Mouse (Mus musculus) midbrain, postnatal 0 days (tissue): ENCODE results near the gene Pcca. TPM values are rescaled to one million over a fixed set of nuclear protein-coding genes. Genes with fewer than 3 reads are reported as not detected.
A peak's percentile ranks its signal among the peaks of the same experiment; 100 is the strongest.

ENCODE experiments used
- ATAC-seq: fragments of 200-750 bp; cut with Nextera tagmentation; 2 replicates; pipeline ENCODE4 v1.8.0; 2017; ENCODE audit warnings: moderate number of reproducible peaks, mild to moderate bottlenecking, moderate TSS enrichment, moderate library complexity; ENCODE audit not compliant: low FRiP score
- DNase-seq: peaks from one replicate; pipeline ENCODE4 v3.0.0-alpha.2; 2015; ENCODE audit warnings: low spot score
- H3K27ac ChIP-seq: fragments of 300-500 bp; sonication (generic); 2 replicates; pipeline ENCODE4 v1.5.1; 2014; ENCODE audit warnings: low read depth, mild to moderate bottlenecking, low read length, mixed read lengths
- H3K27me3 ChIP-seq: fragments of 300-500 bp; sonication (generic); 2 replicates; pipeline ENCODE4 v1.6.1; 2014; ENCODE audit warnings: low read length, control low read depth, mixed read lengths; ENCODE audit not compliant: insufficient read depth
- H3K36me3 ChIP-seq: fragments of 300-500 bp; sonication (generic); 2 replicates; pipeline ENCODE4 v1.6.1; 2014; ENCODE audit warnings: low read length, control low read depth, mixed read lengths; ENCODE audit not compliant: insufficient read depth
- H3K4me1 ChIP-seq: fragments of 300-500 bp; sonication (generic); 2 replicates; pipeline ENCODE4 v1.6.1; 2014; ENCODE audit warnings: mild to moderate bottlenecking, control low read depth, antibody characterized with exemption, low read length, mixed read lengths; ENCODE audit not compliant: insufficient read depth
- H3K4me2 ChIP-seq: fragments of 300-500 bp; sonication (generic); 2 replicates; pipeline ENCODE4 v1.6.1; 2014; ENCODE audit warnings: low read depth, mild to moderate bottlenecking, low read length, mixed read lengths; ENCODE audit not compliant: poor library complexity, severe bottlenecking
- H3K4me3 ChIP-seq: fragments of 300-500 bp; sonication (generic); 2 replicates; pipeline ENCODE4 v1.5.1; 2014; ENCODE audit warnings: low read depth, mild to moderate bottlenecking, low read length, moderate library complexity
- H3K9ac ChIP-seq: fragments of 300-500 bp; sonication (generic); replicated peaks from 2 replicates; pipeline ENCODE4 v1.6.1; 2014; ENCODE audit warnings: mild to moderate bottlenecking, low read length, moderate library complexity, mixed read lengths; ENCODE audit not compliant: poor library complexity, severe bottlenecking
- H3K9me3 ChIP-seq: fragments of 300-500 bp; sonication (generic); 2 replicates; pipeline ENCODE4 v1.6.1; 2016; ENCODE audit warnings: low read length, control low read depth
- CTCF ChIP-seq: IDR thresholded peaks from 2 replicates; pipeline ENCODE4 v1.5.1; 2016; ENCODE audit warnings: antibody characterized with exemption, mild to moderate bottlenecking
- WGBS: fragments of 180-500 bp; shearing (Covaris S2); extraction: QIAGEN DNeasy Blood & Tissue Kit; methylation state at CpG from one replicate; pipeline ENCODE4 v1.1.7; 2014; 5-methylcytosine and 5-hydroxymethylcytosine counted together
- polyA plus RNA-seq: library from polyadenylated mRNA; unstranded; fragments of >200 nt; fragmentation: Nextera tagmentation; extraction: Ambion mirVana; gene quantifications from 2 replicates; pipeline ENCODE4 v1.2.1, GENCODE M21; 2015
- total RNA-seq: library from RNA; depleted of rRNA; stranded (reverse); fragments of >200 nt; gene quantifications from 2 replicates; pipeline ENCODE4 v1.2.3, GENCODE M21; 2014

Pcca gene
- total and polyA plus RNA-seq, 2 experiments from 2014 or later: 16.7 to 27.2 TPM

DNA sequence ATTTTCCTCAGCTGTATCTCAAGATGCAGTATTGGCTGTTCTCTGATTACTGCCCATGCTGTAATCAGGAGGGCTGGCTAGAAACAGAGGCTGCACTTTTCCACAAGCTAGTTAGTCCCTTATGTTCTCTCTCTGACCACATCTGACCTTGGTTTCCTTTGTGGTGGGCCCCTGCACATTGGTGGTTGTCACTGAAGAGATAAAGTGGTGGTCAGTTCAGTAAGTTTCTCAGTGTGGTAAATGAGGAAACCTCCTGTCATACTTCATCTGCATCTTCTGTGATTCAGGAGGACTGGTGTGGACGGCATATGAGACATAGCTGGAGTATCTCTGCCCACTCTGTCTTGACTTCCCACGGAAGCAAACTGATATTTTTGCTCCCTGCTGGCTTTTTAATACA is 254.1 kb downstream of the Pcca start:
- Histone ChIP-seq H3K27ac (no peak overlapping the region), H3K9me3 (no peaks in the 10 kb centered on the region), H3K9ac (no peak overlapping the region), H3K27me3 (no peaks in the 10 kb centered on the region), H3K4me1 (no peaks in the 10 kb centered on the region), H3K4me2 (no peak overlapping the region), H3K36me3 (no peaks in the 10 kb centered on the region), H3K4me3 (no peak overlapping the region)
- 83% methylated on average over 2 of the region's 2 CpGs for WGBS
- DNase-seq: no peak
- TF ChIP-seq CTCF: no peak
- ATAC-seq: no peak

DNA sequence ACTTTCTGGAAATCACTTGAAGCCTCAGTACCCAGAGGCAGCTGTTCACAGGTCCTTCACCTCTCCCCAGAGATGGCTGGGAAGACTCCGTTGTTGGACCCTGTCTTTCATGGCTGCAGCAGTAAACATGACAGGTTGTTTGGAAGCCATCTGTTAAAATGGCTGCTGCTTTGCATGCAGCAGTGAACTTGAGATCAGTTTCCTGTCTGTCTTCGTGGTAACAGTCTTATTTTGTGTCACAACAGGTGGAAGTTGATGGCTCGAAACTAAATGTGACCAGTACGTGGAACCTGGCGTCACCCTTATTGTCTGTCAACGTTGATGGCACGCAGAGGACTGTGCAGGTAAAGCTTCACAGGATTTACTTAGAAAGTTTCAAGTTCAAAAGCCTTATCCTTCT is 256.0 kb downstream of the Pcca start:
- Histone ChIP-seq H3K36me3 (no peaks in the 10 kb centered on the region), H3K27me3 (no peaks in the 10 kb centered on the region), H3K4me2 (no peak overlapping the region), H3K4me3 (no peak overlapping the region), H3K4me1 (no peaks in the 10 kb centered on the region), H3K9ac (no peak overlapping the region), H3K9me3 (no peaks in the 10 kb centered on the region), H3K27ac (no peak overlapping the region)
- DNase-seq (peak; percentile 24), ATAC-seq (no peak)
- no peak for TF ChIP-seq CTCF
- 82% methylated on average over 7 of the region's 7 CpGs for WGBS

DNA sequence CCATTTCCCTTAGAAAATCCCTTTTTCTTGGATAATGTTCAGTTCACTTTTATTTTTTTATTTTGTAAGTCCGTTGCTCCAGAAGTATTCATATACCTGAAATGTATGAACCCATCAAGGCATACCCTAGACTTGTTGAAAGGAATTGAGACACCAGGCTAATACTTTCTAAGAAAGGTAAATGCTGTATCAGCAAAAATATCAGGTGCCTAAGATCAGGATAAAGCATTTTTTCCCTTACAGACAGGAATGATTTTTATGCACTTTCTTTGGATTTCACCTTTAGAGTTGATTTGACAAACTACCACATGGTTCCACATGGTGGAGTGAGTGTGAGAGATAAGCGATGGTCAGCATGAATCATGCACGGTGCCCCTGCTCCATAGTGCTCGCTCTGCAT is 259.2 kb downstream of the Pcca start:
- no peaks in the 10 kb centered on the region for H3K4me1 ChIP-seq
- no peak overlapping the region for H3K4me2 ChIP-seq
- no peak for ATAC-seq
- no peak for TF ChIP-seq CTCF
- H3K27me3 ChIP-seq: no peaks in the 10 kb centered on the region
- 90% methylated on average over 4 of the region's 4 CpGs for WGBS
- H3K9ac ChIP-seq: no peak overlapping the region
- H3K36me3 ChIP-seq: no peaks in the 10 kb centered on the region
- H3K27ac ChIP-seq: no peak overlapping the region
- DNase-seq: no peak
- no peak overlapping the region for H3K4me3 ChIP-seq
- H3K9me3 ChIP-seq: no peaks in the 10 kb centered on the region

DNA sequence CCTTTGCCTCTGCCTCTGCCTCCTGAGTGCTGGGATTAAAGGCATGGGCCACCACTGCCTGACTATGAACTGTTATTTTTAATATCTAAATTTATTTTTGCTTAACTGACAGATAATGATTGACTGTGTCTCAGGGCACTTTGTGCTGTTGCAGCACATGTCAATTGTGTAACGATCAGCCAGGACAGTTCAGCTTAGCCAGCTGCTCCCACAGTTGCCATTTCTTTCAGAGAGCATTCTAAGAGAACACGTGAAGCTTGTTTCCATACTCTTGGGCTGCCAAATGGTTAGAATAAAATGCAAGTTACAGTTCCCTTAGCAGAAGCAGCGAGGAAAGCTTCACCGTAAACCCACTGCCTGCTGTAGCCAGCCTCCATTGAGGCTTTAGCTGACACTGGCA is 266.2 kb downstream of the Pcca start:
- H3K9ac ChIP-seq: no peak overlapping the region
- no peak overlapping the region for H3K27ac ChIP-seq
- H3K4me3 ChIP-seq: no peak overlapping the region
- no peaks in the 10 kb centered on the region for H3K9me3 ChIP-seq
- no peak for ATAC-seq
- no peaks in the 10 kb centered on the region for H3K27me3 ChIP-seq
- 78% methylated on average over 4 of the region's 4 CpGs for WGBS
- TF ChIP-seq CTCF: no peak
- H3K4me1 ChIP-seq: no peaks in the 10 kb centered on the region
- no peak overlapping the region for H3K4me2 ChIP-seq
- no peaks in the 10 kb centered on the region for H3K36me3 ChIP-seq
- DNase-seq: no peak

DNA sequence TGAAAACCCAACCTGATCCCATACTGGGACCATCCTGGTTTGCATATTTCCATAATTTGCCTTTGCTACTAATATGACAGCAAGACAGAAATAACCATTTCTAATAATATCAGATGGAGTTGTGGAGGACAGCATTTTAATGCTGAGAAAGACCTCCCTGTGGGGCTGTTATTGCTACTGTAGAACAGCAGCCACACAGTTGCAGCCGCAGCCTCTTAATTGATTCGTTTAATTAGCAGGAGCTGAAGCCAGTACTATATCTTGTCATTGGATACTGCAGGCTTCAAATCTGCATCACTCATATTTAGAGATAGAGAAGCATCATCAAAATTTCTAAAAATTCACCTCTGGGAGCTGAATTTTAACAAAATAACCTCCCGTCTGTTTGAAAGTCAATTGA is 286.9 kb downstream of the Pcca start:
- 71% methylated on average over 3 of the region's 3 CpGs for WGBS
- Histone ChIP-seq H3K4me3 (no peak overlapping the region), H3K36me3 (no peaks in the 10 kb centered on the region), H3K9ac (no peak overlapping the region), H3K9me3 (no peaks in the 10 kb centered on the region), H3K4me2 (no peak overlapping the region), H3K27me3 (no peaks in the 10 kb centered on the region), H3K27ac (no peak overlapping the region), H3K4me1 (no peaks in the 10 kb centered on the region)
- DNase-seq: peak; percentile 39
- no peak for ATAC-seq
- no peak for TF ChIP-seq CTCF

DNA sequence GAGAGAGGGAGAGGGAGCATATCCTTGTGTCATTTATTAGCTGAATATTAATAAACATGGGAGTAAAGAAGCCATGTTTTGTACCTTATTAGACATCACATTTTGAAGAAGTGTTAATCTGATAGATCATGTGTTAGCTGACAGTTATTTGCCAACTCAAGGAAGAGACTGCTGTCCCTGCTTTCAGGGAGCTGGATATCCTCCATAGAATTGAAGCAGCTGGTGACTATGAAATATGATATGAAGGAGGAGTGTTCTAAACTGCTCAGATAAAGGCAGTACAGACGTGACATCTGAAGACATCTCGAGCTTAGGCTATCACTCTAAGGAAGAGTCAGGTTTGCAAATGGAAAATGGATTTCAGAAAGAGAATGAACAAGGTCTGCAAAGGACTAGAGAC is 289.7 kb downstream of the Pcca start:
- no peak overlapping the region for H3K27ac ChIP-seq
- WGBS: 84% methylated on average over 2 of the region's 2 CpGs
- no peaks in the 10 kb centered on the region for H3K27me3 ChIP-seq
- H3K4me2 ChIP-seq: no peak overlapping the region
- ATAC-seq: no peak
- H3K4me1 ChIP-seq: no peaks in the 10 kb centered on the region
- H3K9me3 ChIP-seq: no peaks in the 10 kb centered on the region
- no peak overlapping the region for H3K9ac ChIP-seq
- H3K36me3 ChIP-seq: no peaks in the 10 kb centered on the region
- no peak for DNase-seq
- no peak for TF ChIP-seq CTCF
- H3K4me3 ChIP-seq: no peak overlapping the region
